Mouse (Mus musculus) liver, postnatal 0 days (tissue): ENCODE data around the gene Ankdd1a. TPM values are rescaled to one million over a fixed set of nuclear protein-coding genes. Genes with fewer than 3 reads are reported as not detected.
A peak's percentile ranks its signal among the peaks of the same experiment; 100 is the strongest.

ENCODE experiments used
- ATAC-seq: fragments of 200-750 bp; cut with Nextera tagmentation; 2 replicates; pipeline ENCODE4 v1.8.0; 2017; ENCODE audit warnings: mild to moderate bottlenecking, moderate library complexity
- DNase-seq: peaks from one replicate; pipeline ENCODE4 v3.0.0-alpha.2; 2016
- H3K27ac ChIP-seq: fragments of 300-500 bp; sonication (generic); 2 replicates; pipeline ENCODE4 v1.5.1; 2014; ENCODE audit warnings: antibody characterized with exemption, moderate library complexity, mild to moderate bottlenecking, low read depth
- H3K27me3 ChIP-seq: fragments of 300-500 bp; sonication (generic); 2 replicates; pipeline ENCODE4 v1.6.1; 2014; ENCODE audit warnings: low read length, control low read depth, mixed read lengths; ENCODE audit not compliant: insufficient read depth
- H3K36me3 ChIP-seq: fragments of 300-500 bp; sonication (generic); replicated peaks from 2 replicates; pipeline ENCODE4 v1.6.1; 2014; ENCODE audit warnings: mild to moderate bottlenecking, control low read depth, low read length, moderate library complexity, mixed read lengths; ENCODE audit not compliant: insufficient read depth
- H3K4me1 ChIP-seq: fragments of 300-500 bp; sonication (generic); 2 replicates; pipeline ENCODE4 v1.6.1; 2014; ENCODE audit warnings: antibody characterized with exemption, mild to moderate bottlenecking, control low read depth; ENCODE audit not compliant: insufficient read depth
- H3K4me2 ChIP-seq: fragments of 300-500 bp; sonication (generic); 2 replicates; pipeline ENCODE4 v1.6.1; 2014; ENCODE audit warnings: low read depth, mild to moderate bottlenecking, low read length, moderate library complexity, mixed read lengths
- H3K4me3 ChIP-seq: fragments of 300-500 bp; sonication (generic); 2 replicates; pipeline ENCODE4 v1.5.1; 2014; ENCODE audit warnings: low read depth, low read length
- H3K9ac ChIP-seq: fragments of 300-500 bp; sonication (generic); replicated peaks from 2 replicates; pipeline ENCODE4 v1.6.1; 2014; ENCODE audit warnings: mild to moderate bottlenecking, moderate library complexity
- H3K9me3 ChIP-seq: fragments of 300-500 bp; sonication (generic); 2 replicates; pipeline ENCODE4 v1.6.1; 2016; ENCODE audit warnings: mild to moderate bottlenecking, control low read depth, low read length, mixed read lengths
- CTCF ChIP-seq: sonication (generic); IDR thresholded peaks from 2 replicates; pipeline ENCODE4 v1.5.1; 2016; ENCODE audit warnings: antibody characterized with exemption, low read depth
- EP300 ChIP-seq: IDR thresholded peaks from 2 replicates; pipeline ENCODE4 v1.6.1; 2016; ENCODE audit warnings: antibody characterized with exemption, low read depth, mild to moderate bottlenecking
- WGBS: fragments of 180-500 bp; shearing (Covaris S2); extraction: QIAGEN DNeasy Blood & Tissue Kit; methylation state at CpG from one replicate; pipeline ENCODE4 v1.1.7; 2014; ENCODE audit not compliant: insufficient replicate concordance; 5-methylcytosine and 5-hydroxymethylcytosine counted together
- polyA plus RNA-seq: library from polyadenylated mRNA; unstranded; fragments of >200 nt; fragmentation: Nextera tagmentation; extraction: Ambion mirVana; gene quantifications from 2 replicates; pipeline ENCODE4 v1.2.1, GENCODE M21; 2015

The Ankdd1a gene
- polyA plus RNA-seq, 1 experiment from 2014 or later = not detected

- H3K9me3 ChIP-seq = no peaks in the 10 kb centered on the region
- 0 out of 2 replicates have a peak overlapping the region, but pooled peaks have one; percentile 18 for H3K27ac ChIP-seq
- H3K36me3 ChIP-seq = peaks cover 7% of the 10 kb centered on the region; the same call in 1 of the 2 replicates
- no peaks in the 10 kb centered on the region for H3K27me3 ChIP-seq
- H3K4me1 ChIP-seq = peaks cover 67% of the 10 kb centered on the region
- WGBS = 56% methylated on average over 4 of the region's 4 CpGs
- H3K4me2 ChIP-seq = no peak overlapping the region
- no peak overlapping the region for H3K9ac ChIP-seq
- ATAC-seq (no peak), DNase-seq (peak; percentile 11)
- no peak overlapping the region for H3K4me3 ChIP-seq
- TF ChIP-seq EP300 = no peak
- TF ChIP-seq CTCF = no peak
Measured at GRCm38 (mm10) chr9:65547844-65548243, 27.9 kb upstream of the Ankdd1a start.

GRCm38 (mm10) chr9:65547111-65547510 lies 27.1 kb upstream of the Ankdd1a start:
- no peaks in the 10 kb centered on the region for H3K9me3 ChIP-seq
- 81% methylated on average over 5 of the region's 5 CpGs for WGBS
- H3K4me2 ChIP-seq = no peak overlapping the region
- H3K9ac ChIP-seq = no peak overlapping the region
- peaks cover 68% of the 10 kb centered on the region for H3K4me1 ChIP-seq
- TF ChIP-seq CTCF (no peak), EP300 (no peak)
- no peak overlapping the region for H3K4me3 ChIP-seq
- ATAC-seq (no peak), DNase-seq (no peak)
- H3K27ac ChIP-seq = peak overlapping the region; percentile 80
- H3K27me3 ChIP-seq = no peaks in the 10 kb centered on the region
- 0 out of 2 replicates have a peak, but pooled peaks cover 2% of the 10 kb centered on the region for H3K36me3 ChIP-seq

GRCm38 (mm10) chr9:65546413-65546695 lies 26.4 kb upstream of the Ankdd1a start:
- H3K4me3 ChIP-seq = no peak overlapping the region
- H3K36me3 ChIP-seq = no peaks in the 10 kb centered on the region
- no peak overlapping the region for H3K4me2 ChIP-seq
- no peak for TF ChIP-seq CTCF
- TF ChIP-seq EP300 = peak; percentile 63
- no peaks in the 10 kb centered on the region for H3K9me3 ChIP-seq
- peaks cover 70% of the 10 kb centered on the region for H3K4me1 ChIP-seq
- WGBS = 23% methylated on average over 4 of the region's 4 CpGs
- DNase-seq (no peak), ATAC-seq (peak; percentile 40)
- peak overlapping the region; percentile 80 for H3K27ac ChIP-seq
- H3K27me3 ChIP-seq = no peaks in the 10 kb centered on the region
- no peak overlapping the region for H3K9ac ChIP-seq

- Histone ChIP-seq H3K9me3 (no peaks in the 10 kb centered on the region), H3K4me2 (no peak overlapping the region), H3K4me1 (peaks cover 70% of the 10 kb centered on the region), H3K36me3 (no peaks in the 10 kb centered on the region), H3K27me3 (no peaks in the 10 kb centered on the region), H3K9ac (no peak overlapping the region), H3K27ac (peak overlapping the region; percentile 80), H3K4me3 (no peak overlapping the region)
- TF ChIP-seq CTCF (no peak), EP300 (no peak)
- WGBS = 68% methylated on average over 10 of the region's 10 CpGs
- ATAC-seq = peak; percentile 30; the same call in 1 of the 2 replicates
- peak; percentile 47 for DNase-seq
Measured at GRCm38 (mm10) chr9:65545635-65546412, 25.8 kb upstream of the Ankdd1a start.

- peak overlapping the region; percentile 52 for H3K4me2 ChIP-seq
- TF ChIP-seq CTCF (no peak), EP300 (peak; percentile 54)
- no peaks in the 10 kb centered on the region for H3K9me3 ChIP-seq
- peaks cover 63% of the 10 kb centered on the region for H3K4me1 ChIP-seq
- WGBS = 20% methylated on average over 7 of the region's 7 CpGs
- ATAC-seq (peak; percentile 41), DNase-seq (no peak)
- H3K27me3 ChIP-seq = no peaks in the 10 kb centered on the region
- H3K27ac ChIP-seq = peak overlapping the region; percentile 96
- no peak overlapping the region for H3K4me3 ChIP-seq
- peak overlapping the region; percentile 48; the same call in 1 of the 2 replicates for H3K9ac ChIP-seq
- no peaks in the 10 kb centered on the region for H3K36me3 ChIP-seq
Measured at GRCm38 (mm10) chr9:65542111-65542524, 22.1 kb upstream of the Ankdd1a start.

GRCm38 (mm10) chr9:65541126-65542068 lies 21.4 kb upstream of the Ankdd1a start:
- DNase-seq (peak; percentile 82), ATAC-seq (peak; percentile 77)
- TF ChIP-seq CTCF = no peak
- TF ChIP-seq EP300 = no peak
- Histone ChIP-seq H3K4me3 (no peak overlapping the region), H3K36me3 (no peaks in the 10 kb centered on the region), H3K9ac (peak overlapping the region; percentile 48; the same call in 1 of the 2 replicates), H3K4me1 (peaks cover 61% of the 10 kb centered on the region), H3K9me3 (no peaks in the 10 kb centered on the region), H3K27ac (peak overlapping the region; percentile 96), H3K27me3 (no peaks in the 10 kb centered on the region), H3K4me2 (peak overlapping the region; percentile 52)
- 27% methylated on average over 13 of the region's 13 CpGs for WGBS
